ENCODE assay signal across 19 mouse cellular contexts in the genomic region with DNA sequence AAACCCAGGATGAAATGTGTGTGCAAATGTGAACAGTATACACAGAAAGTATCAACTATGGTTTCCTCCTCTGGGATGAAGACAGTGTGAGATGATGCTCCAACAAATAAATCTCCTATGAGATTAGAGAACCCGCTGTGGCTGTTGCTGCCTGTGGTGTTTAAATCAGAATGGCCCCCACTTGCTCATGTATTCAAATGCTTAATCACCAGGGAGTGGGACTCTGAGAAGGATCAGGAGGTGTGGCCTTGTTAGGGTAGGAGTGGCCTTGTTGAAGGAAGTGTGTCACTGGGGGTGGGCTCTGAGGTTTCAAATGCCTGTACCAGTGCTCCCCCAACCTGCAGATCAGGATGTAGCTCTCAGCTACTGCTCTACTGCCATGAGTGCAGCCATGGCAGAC.
DNase-seq lines count a peak whose midpoint lies in the region; ATAC-seq and TF ChIP-seq lines count a peak whose summit lies in the region.
"Had no signal": no experiment of that assay in that cellular context is flagged by ENCODE, and none has a peak within 500 bp of the region (broad histone marks: within the 10 kb centered on the region; RNA-seq: fewer than 3 reads in every experiment).

No protein-coding gene starts in this region.

- H3K4me3 ChIP-seq in heart, embryonic 12.5 days, result no peak overlapping the region
- H3K4me3 ChIP-seq in kidney, embryonic 15.5 days (replicated peaks), result no peak overlapping the region
- H3K4me3 ChIP-seq in ES-Bruce4 (ENCODE audit: low read depth, low read length), result peak overlapping the region; percentile 31; the same call in 1 of the 2 replicates
- H3K4me3 ChIP-seq: embryonic facial prominence, embryonic 10.5 days; forebrain, embryonic 13.5 days; heart, adult 2 months; hindbrain, embryonic 15.5 days had no signal

- no peak overlapping the region for H3K4me2 ChIP-seq in heart, embryonic 12.5 days
- H3K4me2 ChIP-seq in kidney, embryonic 15.5 days, result no peak overlapping the region
- H3K4me2 ChIP-seq: forebrain, embryonic 13.5 days; heart, embryonic 11.5 days; hindbrain, embryonic 15.5 days had no signal

- no peaks in the 10 kb centered on the region for H3K27me3 ChIP-seq in heart, embryonic 12.5 days (replicated peaks)
- H3K27me3 ChIP-seq in kidney, embryonic 15.5 days, result no peaks in the 10 kb centered on the region
- H3K27me3 ChIP-seq in ES-Bruce4 (ENCODE audit: control insufficient read depth, insufficient read depth, low read length, poor library complexity, severe bottlenecking), result no peaks in the 10 kb centered on the region
- H3K27me3 ChIP-seq: forebrain, embryonic 13.5 days; hindbrain, embryonic 15.5 days had no signal

- 58% methylated on average over 1 of the region's 1 CpGs for WGBS in heart, embryonic 12.5 days
- 84% methylated on average over 1 of the region's 1 CpGs for WGBS in kidney, embryonic 15.5 days

- DNase-seq in heart, adult 11 months, result peak; percentile 61
- no peak for DNase-seq in kidney, postnatal 14 days
- DNase-seq in WW6 (ENCODE audit: low read depth, low spot score), result peak; percentile 58
- DNase-seq in testis, postnatal 14 days (ENCODE audit: low spot score), result no peak
- no peak for DNase-seq in thymus, postnatal 36 days
- DNase-seq: adrenal gland, adult 8-10 months; adrenal gland, postnatal 36 days; cerebellum, adult 2 months; gastrocnemius, postnatal 36 days; heart, adult 2 months had no signal

- no peak overlapping the region for H3K9ac ChIP-seq in heart, embryonic 12.5 days
- H3K9ac ChIP-seq in kidney, embryonic 15.5 days, result no peak overlapping the region
- H3K9ac ChIP-seq in ES-Bruce4 (ENCODE audit: low read depth, poor library complexity, severe bottlenecking), result no peak overlapping the region
- H3K9ac ChIP-seq: forebrain, embryonic 13.5 days; hindbrain, embryonic 15.5 days had no signal

- TF ChIP-seq EP300 in ES-Bruce4 (IDR thresholded peaks at IDR 0.05; ENCODE audit: insufficient read depth, low read depth, low read length), result peak; percentile 35; the same call in 1 of the 2 replicates

- H3K4me1 ChIP-seq in heart, embryonic 12.5 days (replicated peaks), result peaks cover 15% of the 10 kb centered on the region
- H3K4me1 ChIP-seq in kidney, embryonic 15.5 days, result 0 out of 2 replicates have a peak, but pooled peaks cover 5% of the 10 kb centered on the region
- peaks cover 2% of the 10 kb centered on the region for H3K4me1 ChIP-seq in ES-Bruce4 (ENCODE audit: control insufficient read depth, insufficient read depth, low read length)

- TF ChIP-seq POLR2A in ES-Bruce4 (IDR thresholded peaks at IDR 0.05; ENCODE audit: insufficient read depth, low read length), result peak; percentile 84

- H3K27ac ChIP-seq in heart, embryonic 12.5 days (ENCODE audit: poor library complexity, severe bottlenecking), result no peak overlapping the region
- H3K27ac ChIP-seq in kidney, embryonic 15.5 days, result no peak overlapping the region
- peak overlapping the region; percentile 59; the same call in 1 of the 2 replicates for H3K27ac ChIP-seq in ES-Bruce4 (ENCODE audit: insufficient read depth, low read length)
- H3K27ac ChIP-seq: embryonic facial prominence, embryonic 10.5 days; heart, adult 2 months; hindbrain, embryonic 15.5 days had no signal

- no peak for ATAC-seq in heart, embryonic 12.5 days (ENCODE audit: insufficient number of reproducible peaks, low FRiP score)
- 0 out of 2 replicates have a peak, but pooled peaks have one; percentile 25 for ATAC-seq in kidney, embryonic 15.5 days (replicated peaks; ENCODE audit: low FRiP score)
- ATAC-seq: forebrain, embryonic 13.5 days; inflammation-experienced regulatory T-cells, adult 6 months; intestine, postnatal 0 days had no signal

- no peaks in the 10 kb centered on the region for H3K9me3 ChIP-seq in heart, embryonic 12.5 days (replicated peaks)
- H3K9me3 ChIP-seq in kidney, embryonic 15.5 days (replicated peaks), result no peaks in the 10 kb centered on the region
- H3K9me3 ChIP-seq in ES-Bruce4 (replicated peaks; ENCODE audit: control insufficient read depth, insufficient read depth, low read length, poor library complexity, severe bottlenecking), result no peaks in the 10 kb centered on the region
- H3K9me3 ChIP-seq: embryonic facial prominence, embryonic 10.5 days; forebrain, embryonic 13.5 days; hindbrain, embryonic 15.5 days had no signal

- peak; percentile 29 for TF ChIP-seq CTCF in ES-Bruce4 (IDR thresholded peaks at IDR 0.05; ENCODE audit: low read depth, low read length)

- H3K36me3 ChIP-seq in heart, embryonic 12.5 days, result no peaks in the 10 kb centered on the region
- H3K36me3 ChIP-seq in kidney, embryonic 15.5 days, result no peaks in the 10 kb centered on the region
- H3K36me3 ChIP-seq in ES-Bruce4 (ENCODE audit: control insufficient read depth, insufficient read depth, low read length, poor library complexity, severe bottlenecking), result no peaks in the 10 kb centered on the region
- H3K36me3 ChIP-seq: embryonic facial prominence, embryonic 10.5 days; hindbrain, embryonic 15.5 days had no signal

Comparison
In these comparisons a context has a peak if more than half of its experiments do, and no peak if none do; other contexts are left out.
1. DNase-seq: peak in heart, adult 11 months (single experiment) and WW6 (single experiment); none in kidney, postnatal 14 days (single experiment), testis, postnatal 14 days (single experiment) and thymus, postnatal 36 days (0 of 2).